Mouse (Mus musculus) Patski (cell line): ENCODE data around the gene Cxcl15. TPM values are rescaled to one million over a fixed set of nuclear protein-coding genes. Genes with fewer than 3 reads are reported as not detected.
"Not testable (repeated sequence)": the region's sequence is repeated elsewhere in the genome, so short reads cannot be mapped to it uniquely, and the experiment has no call there.

Experiments
- ATAC-seq: fragments of 100-300 bp; one replicate; pipeline ENCODE4 v1.8.0; 2021
- CTCF ChIA-PET: fragments of 350-600 bp; sonication (Branson Sonifier 250); formaldehyde crosslinking; loops from one replicate; lab custom pipeline; 2022; ENCODE audit warnings: inconsistent platforms; lab: Charles Lee
- POLR2A ChIA-PET: fragments of 350-600 bp; sonication (Branson Sonifier 250); formaldehyde crosslinking; loops from one replicate; lab custom pipeline; 2022; ENCODE audit warnings: antibody characterized with exemption, inconsistent platforms; lab: Charles Lee
- DNase-seq: peaks from one replicate; pipeline ENCODE4 v3.0.0-alpha.2; 2011; ENCODE audit warnings: low read depth, low spot score
- H3K27me3 ChIP-seq: fragments of 371-371 bp; one replicate; pipeline ENCODE4 v1.5.1; 2021
- CTCF ChIP-seq: fragments of 100-300 bp; IDR thresholded peaks from one replicate; pipeline ENCODE4 v1.5.1; 2021
- in situ Hi-C: fragments of 300-500 bp; cut with MboI; formaldehyde crosslinking; loops from 3 replicates; pipeline ENCODE4 v1.11.1; 2018; ENCODE audit warnings: low pct_unique_long_range_greater_than_20kb, mixed read lengths
- polyA plus RNA-seq: library from polyadenylated mRNA; unstranded; gene quantifications from one replicate; pipeline ENCODE4 v1.2.3, GENCODE M21; 2021

Cxcl15 gene
- polyA plus RNA-seq, 1 experiment from 2014 or later = 0.04 TPM

DNA sequence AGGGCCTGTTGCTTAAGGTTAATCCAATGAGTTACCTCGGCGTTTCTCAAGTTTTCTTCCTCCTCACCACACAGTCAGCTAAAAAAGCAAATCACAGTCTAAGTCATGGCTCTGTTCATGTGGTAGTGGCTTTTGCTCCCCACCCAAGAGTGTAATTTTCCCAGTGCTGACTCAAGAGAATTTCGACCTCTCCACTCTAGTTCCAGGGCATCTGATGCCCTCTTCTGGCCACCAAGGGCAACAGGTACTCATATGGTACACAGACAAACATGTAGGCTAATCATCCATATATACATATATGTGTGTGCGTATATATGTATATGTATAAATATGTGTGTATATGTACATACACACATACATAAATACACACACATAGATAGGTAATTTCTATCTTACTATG, 6.2 kb upstream of the Cxcl15 start:
- no peaks in the 10 kb centered on the region for H3K27me3 ChIP-seq
- in situ Hi-C loops = loop anchor here (5.0 kb wide), 1 partner anchor 131 kb away; no protein-coding TSS in a partner anchor
- POLR2A ChIA-PET = interaction anchor here (1.4 kb wide), 1 partner anchor 18 kb away, joined by 5 read pairs; no protein-coding TSS in a partner anchor
- CTCF ChIA-PET = interaction anchor here (0.7 to 1.9 kb wide), 8 partner anchors 9 to 130 kb away, joined by 3 to 18 read pairs (median 3); partner anchors contain the start of gene Cxcl5
- TF ChIP-seq CTCF = peak; percentile 75
- no peak for DNase-seq
- no peak for ATAC-seq

DNA sequence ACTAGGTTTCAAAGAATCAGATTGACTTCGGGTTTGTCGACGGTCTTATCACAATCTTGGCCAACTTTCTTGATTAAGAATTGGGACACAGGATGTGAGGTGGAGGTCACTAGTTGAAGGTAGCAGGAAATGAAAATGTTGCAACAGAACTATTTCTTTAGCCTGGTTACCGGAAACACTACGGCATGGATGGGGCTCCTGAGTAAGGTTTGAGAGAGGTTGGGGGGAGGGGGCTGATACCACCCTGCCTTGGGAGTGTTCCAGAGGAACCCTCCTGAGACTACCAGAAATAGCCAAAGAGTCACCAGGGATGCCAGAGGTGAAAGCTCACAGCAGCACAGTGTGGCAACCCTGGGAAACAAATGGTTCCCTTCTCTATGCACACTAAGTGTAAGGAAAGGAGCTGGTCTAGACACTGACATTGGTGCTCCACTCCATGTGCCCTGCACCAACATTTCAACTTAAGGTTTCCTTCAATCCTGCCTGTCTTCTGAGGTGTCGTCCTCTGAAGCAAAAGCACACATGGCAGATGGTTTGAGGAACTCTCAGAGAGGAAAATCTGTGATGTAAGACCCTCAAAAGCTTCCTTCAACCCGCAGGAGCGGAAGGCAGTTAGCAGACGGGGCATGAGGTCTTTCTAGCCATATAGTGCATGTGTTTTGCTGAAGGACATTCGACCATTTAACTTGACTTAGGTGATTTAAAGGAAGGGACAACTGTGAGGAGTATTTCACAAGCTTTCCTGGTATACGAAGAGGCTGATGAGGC, 4.8 kb upstream of the Cxcl15 start:
- in situ Hi-C loops = loop anchor here (5.0 to 10.0 kb wide), 2 partner anchors 115 to 132 kb away; partner anchors contain the start of gene Cxcl2
- no peak for TF ChIP-seq CTCF
- ChIA-PET CTCF (interaction anchor here (0.9 to 1.9 kb wide), 3 partner anchors 8 to 128 kb away, joined by 4 to 18 read pairs (median 5); no protein-coding TSS in a partner anchor), POLR2A (interaction anchor here (1.4 kb wide), 1 partner anchor 17 kb away, joined by 5 read pairs; no protein-coding TSS in a partner anchor)
- ATAC-seq (no peak), DNase-seq (no peak)
- H3K27me3 ChIP-seq = no peaks in the 10 kb centered on the region

DNA sequence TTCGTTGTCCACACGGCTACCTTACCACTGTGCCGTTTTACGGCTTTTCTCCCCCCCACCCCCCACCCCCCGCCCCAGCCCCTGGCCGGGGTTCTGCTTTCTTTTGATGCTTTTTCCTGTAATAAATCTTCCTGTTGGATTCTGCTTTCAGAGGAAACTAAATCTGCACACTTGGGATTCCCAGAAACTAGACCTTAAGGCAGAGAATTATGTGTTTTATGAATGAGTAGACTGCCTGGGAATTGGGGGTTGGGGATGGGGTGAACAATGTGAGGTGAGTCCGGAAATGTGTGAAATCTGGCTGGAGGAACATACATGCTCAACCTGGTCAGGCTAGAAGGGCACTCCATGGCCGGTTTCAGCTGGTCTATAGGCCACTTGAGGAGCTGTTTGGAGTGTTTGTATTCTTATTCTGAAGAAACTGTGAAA, 4.2 kb upstream of the Cxcl15 start:
- no peak for ATAC-seq
- DNase-seq = no peak
- CTCF ChIA-PET = interaction anchor here (1.5 to 1.8 kb wide), 2 partner anchors 44 to 110 kb away, joined by 4 to 5 read pairs; no protein-coding TSS in a partner anchor
- POLR2A ChIA-PET = no interaction called here
- in situ Hi-C loops = loop anchor here (10.0 kb wide), 1 partner anchor 115 kb away; the partner anchor contains the start of gene Cxcl2
- no peaks in the 10 kb centered on the region for H3K27me3 ChIP-seq
- TF ChIP-seq CTCF = no peak

DNA sequence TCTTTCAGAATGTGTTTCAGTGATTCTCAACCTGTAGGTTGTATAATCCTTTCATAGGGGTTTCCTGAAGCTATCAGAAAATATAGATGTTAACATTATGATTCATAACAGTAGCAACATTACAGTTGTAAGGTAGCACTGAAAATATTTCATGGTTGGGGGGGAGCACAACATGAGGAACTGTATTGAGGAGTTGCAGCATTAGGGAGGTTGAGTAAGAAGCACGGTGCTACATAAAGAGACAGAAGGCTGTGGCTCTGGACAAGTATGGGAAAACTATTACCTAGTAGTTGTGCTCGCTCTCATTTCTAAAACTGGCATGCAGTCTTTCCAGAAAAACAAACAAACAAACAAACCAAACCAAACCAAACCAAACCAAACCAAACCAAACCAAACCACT, 1.1 kb downstream of the Cxcl15 start:
- DNase-seq, H3K27me3 ChIP-seq, ATAC-seq, POLR2A ChIA-PET: not testable (repeated sequence)
- CTCF ChIA-PET = interaction anchor here (0.7 to 1.3 kb wide), 2 partner anchors 16 to 72 kb away, joined by 3 read pairs; no protein-coding TSS in a partner anchor
- in situ Hi-C loops = loop anchor here (10.0 kb wide), 1 partner anchor 109 kb away; the partner anchor contains the start of gene Cxcl2

DNA sequence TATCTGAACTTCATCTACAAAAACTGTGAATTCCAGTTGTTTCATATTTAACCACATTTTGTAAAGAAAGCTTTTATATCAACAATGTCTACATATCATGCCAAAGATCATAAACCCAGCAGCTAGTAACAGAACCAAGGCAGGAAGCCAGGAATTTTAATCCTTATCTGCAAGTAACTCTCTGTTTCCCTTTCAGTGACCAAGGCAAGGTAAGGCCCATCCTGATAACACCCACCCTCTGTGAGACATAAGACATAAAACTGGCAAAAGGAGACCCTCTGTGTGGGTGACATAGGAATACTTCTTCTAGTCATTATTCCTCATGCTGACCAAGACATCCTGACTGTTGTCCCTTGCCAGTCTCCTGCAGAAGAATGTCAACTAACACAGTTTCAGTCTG, 10.2 kb downstream of the Cxcl15 start:
- DNase-seq (no peak), ATAC-seq (no peak)
- ChIA-PET POLR2A (no interaction called here), CTCF (interaction anchor here (1.1 to 1.7 kb wide), 3 partner anchors 15 to 59 kb away, joined by 4 to 5 read pairs (median 4); no protein-coding TSS in a partner anchor)
- no peak for TF ChIP-seq CTCF
- no peaks in the 10 kb centered on the region for H3K27me3 ChIP-seq
- in situ Hi-C loops = no loop called here

DNA sequence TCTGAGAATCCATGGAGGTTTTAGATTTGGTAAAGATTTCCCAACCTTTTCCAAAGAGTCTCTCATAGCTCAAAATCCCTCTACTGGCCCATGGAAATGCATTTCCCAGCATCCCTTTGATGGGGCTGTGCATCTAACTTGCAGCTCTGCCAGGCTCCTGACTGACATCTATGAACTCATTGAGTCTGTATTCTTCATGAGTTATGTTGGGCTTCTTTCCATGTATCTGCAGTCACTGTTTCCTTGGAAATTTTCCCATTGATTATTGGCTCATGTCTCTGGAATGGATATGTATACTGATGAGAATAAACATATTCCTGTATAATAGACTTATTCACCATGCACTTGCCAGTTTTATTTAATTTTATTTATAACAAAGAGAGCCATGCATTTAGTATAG, 11.7 kb downstream of the Cxcl15 start:
- no peaks in the 10 kb centered on the region for H3K27me3 ChIP-seq
- ChIA-PET POLR2A (interaction anchor here (1.5 kb wide), 1 partner anchor 17 kb away, joined by 5 read pairs; no protein-coding TSS in a partner anchor), CTCF (no interaction called here)
- in situ Hi-C loops = no loop called here
- ATAC-seq (no peak), DNase-seq (no peak)
- no peak for TF ChIP-seq CTCF

DNA sequence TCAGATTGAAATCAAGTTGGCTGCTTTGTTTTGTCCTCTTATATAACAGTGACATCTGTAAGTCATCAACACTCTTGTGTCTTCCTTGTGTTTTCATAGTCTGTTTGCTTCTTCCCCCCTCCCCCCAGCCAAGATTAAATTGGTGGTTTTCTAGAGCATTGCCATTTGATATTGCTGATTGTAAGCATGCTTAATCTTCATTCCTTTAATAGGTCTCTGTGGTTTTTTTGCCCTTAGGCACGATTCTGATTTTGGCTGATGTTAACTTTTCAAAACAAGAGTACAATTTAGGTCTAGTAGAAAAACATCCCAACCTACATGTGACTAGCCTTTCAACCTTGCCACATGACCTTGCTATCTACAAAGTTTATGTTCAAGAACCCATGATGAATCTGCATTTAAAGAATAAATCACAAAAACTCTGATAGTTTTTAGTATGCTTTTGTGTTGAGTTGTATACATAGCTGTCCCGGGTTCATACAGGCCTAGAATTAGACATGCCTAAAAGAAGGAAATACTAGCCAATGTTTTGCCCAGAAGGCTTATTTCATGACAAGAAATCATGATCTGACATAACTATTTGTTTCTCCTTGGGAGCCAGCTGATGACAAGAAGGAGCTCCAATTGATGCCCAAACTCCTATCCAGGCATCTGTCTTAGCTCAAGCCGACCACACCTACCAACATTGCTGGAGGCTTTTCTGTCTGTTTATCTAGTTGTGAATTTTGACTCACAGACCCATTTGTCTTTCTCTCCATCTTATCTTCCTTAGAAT, 13.0 kb downstream of the Cxcl15 start:
- ChIA-PET CTCF (interaction anchor here (1.1 to 2.8 kb wide), 5 partner anchors 14 to 146 kb away, joined by 3 to 12 read pairs (median 4); partner anchors contain the start of gene Cxcl2), POLR2A (no interaction called here)
- TF ChIP-seq CTCF = no peak
- no peaks in the 10 kb centered on the region for H3K27me3 ChIP-seq
- in situ Hi-C loops = no loop called here
- DNase-seq = no peak
- ATAC-seq = no peak

DNA sequence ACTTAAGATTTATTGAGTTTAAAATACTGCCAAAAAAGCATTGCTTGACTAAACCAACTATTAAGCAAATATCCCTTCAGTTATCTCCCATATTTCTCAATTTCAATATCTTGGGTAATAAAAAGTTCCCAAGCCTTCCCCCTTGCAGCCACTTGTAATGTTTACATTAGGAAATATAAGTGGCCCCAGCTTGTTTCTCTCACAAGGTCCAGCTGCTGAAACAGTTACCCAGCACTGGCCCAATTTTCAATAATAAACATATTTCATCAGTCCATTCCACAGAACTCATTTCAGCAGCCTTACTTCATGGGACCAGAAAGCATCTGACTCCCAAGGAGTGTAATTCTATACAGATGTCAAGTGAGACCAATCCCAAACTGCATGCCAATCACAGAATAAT, 25.4 kb downstream of the Cxcl15 start:
- no peaks in the 10 kb centered on the region for H3K27me3 ChIP-seq
- ATAC-seq (no peak), DNase-seq (no peak)
- in situ Hi-C loops = no loop called here
- no peak for TF ChIP-seq CTCF
- POLR2A ChIA-PET = no interaction called here
- CTCF ChIA-PET = interaction anchor here (0.6 to 1.6 kb wide), 4 partner anchors 11 to 88 kb away, joined by 3 to 4 read pairs (median 4); no protein-coding TSS in a partner anchor

DNA sequence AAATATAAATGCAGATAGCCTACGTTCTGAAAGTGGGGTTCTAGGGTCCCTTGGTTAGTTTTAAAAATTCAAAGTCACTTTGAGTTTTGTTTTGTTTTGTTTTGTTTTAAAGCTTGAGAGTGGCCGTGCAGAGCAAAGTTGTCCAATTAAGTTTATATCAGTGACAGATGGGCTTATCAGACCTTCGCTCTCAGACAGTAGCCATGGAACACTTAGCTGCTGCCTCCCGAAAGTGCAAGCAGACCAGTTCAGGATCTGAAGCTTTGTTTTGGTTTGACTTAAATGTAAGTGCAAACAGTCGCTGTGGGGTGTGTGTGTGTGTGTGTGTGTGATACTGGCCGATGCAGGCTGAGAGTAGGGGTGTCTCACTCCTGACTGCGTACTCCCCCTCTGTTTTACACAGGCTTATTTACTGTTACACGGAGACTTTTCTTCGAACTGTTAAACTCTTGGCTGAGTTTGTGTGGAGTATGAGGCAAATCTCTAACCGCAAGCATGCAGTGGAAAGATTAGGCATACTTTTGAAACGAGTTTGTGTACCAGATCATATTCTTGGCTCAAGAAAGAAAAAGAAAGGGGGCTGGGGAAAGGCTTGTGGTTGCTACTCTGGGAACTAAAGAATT, 37.9 kb downstream of the Cxcl15 start:
- H3K27me3 ChIP-seq = no peaks in the 10 kb centered on the region
- no peak for TF ChIP-seq CTCF
- ATAC-seq = peak; percentile 82
- DNase-seq = peak; percentile 84
- in situ Hi-C loops = no loop called here
- POLR2A ChIA-PET = interaction anchor here (0.7 kb wide), 1 partner anchor 12 kb away, joined by 3 read pairs; no protein-coding TSS in a partner anchor
- CTCF ChIA-PET = interaction anchor here (1.0 to 1.3 kb wide), 2 partner anchors 21 to 35 kb away, joined by 3 read pairs; no protein-coding TSS in a partner anchor
